ENCODE assay signal across 8 mouse cellular contexts in genomic region chr2:92006491-92006890, GRCm38 (mm10). TPM values are rescaled to one million over a fixed set of nuclear protein-coding genes. Genes with fewer than 3 reads are reported as not detected.
DNase-seq lines count a peak whose midpoint lies in the region; ATAC-seq and TF ChIP-seq lines count a peak whose summit lies in the region.
"Had no signal": no experiment of that assay in that cellular context is flagged by ENCODE, and none has a peak within 500 bp of the region (broad histone marks: within the 10 kb centered on the region; RNA-seq: fewer than 3 reads in every experiment).

No protein-coding gene starts in this region.

- peak overlapping the region; percentile 56; the same call in 1 of the 2 replicates for H3K4me3 ChIP-seq in kidney, embryonic 15.5 days (replicated peaks)
- no peak overlapping the region for H3K4me3 ChIP-seq in forebrain, embryonic 12.5 days (replicated peaks)
- no peak overlapping the region for H3K4me3 ChIP-seq in intestine, postnatal 0 days (ENCODE audit: low read depth, low read length)
- H3K4me3 ChIP-seq in neural tube, embryonic 13.5 days, result no peak overlapping the region

- ATAC-seq in kidney, embryonic 15.5 days (replicated peaks; ENCODE audit: low FRiP score), result no peak
- no peak for ATAC-seq in forebrain, embryonic 12.5 days (ENCODE audit: low FRiP score)
- ATAC-seq in intestine, postnatal 0 days, result no peak
- ATAC-seq in neural tube, embryonic 13.5 days (ENCODE audit: low read depth), result no peak
- ATAC-seq: Patski had no signal

- peak overlapping the region; percentile 93 for H3K4me2 ChIP-seq in kidney, embryonic 15.5 days
- H3K4me2 ChIP-seq in forebrain, embryonic 12.5 days, result peak overlapping the region; percentile 96
- peak overlapping the region; percentile 92; the same call in 1 of the 2 replicates for H3K4me2 ChIP-seq in intestine, postnatal 0 days (replicated peaks; ENCODE audit: low read depth)
- H3K4me2 ChIP-seq in neural tube, embryonic 13.5 days, result peak overlapping the region; percentile 87

- TF ChIP-seq CTCF in intestine, postnatal 0 days (IDR thresholded peaks at IDR 0.05; ENCODE audit: low read depth), result no peak

- peak overlapping the region; percentile 94 for H3K27ac ChIP-seq in kidney, embryonic 15.5 days
- no peak overlapping the region for H3K27ac ChIP-seq in forebrain, embryonic 12.5 days
- no peak overlapping the region for H3K27ac ChIP-seq in intestine, postnatal 0 days (ENCODE audit: low read depth, low read length)
- no peak overlapping the region for H3K27ac ChIP-seq in neural tube, embryonic 13.5 days (replicated peaks)

- no peak overlapping the region; the same call in 1 of the 2 replicates for H3K9ac ChIP-seq in kidney, embryonic 15.5 days
- H3K9ac ChIP-seq in forebrain, embryonic 12.5 days, result peak overlapping the region; percentile 66; the same call in 1 of the 2 replicates
- no peak overlapping the region for H3K9ac ChIP-seq in intestine, postnatal 0 days (ENCODE audit: low read depth, low read length)
- H3K9ac ChIP-seq in neural tube, embryonic 13.5 days, result peak overlapping the region; percentile 73; the same call in 1 of the 2 replicates

- H3K4me1 ChIP-seq in kidney, embryonic 15.5 days, result peaks cover 32% of the 10 kb centered on the region
- peaks cover 18% of the 10 kb centered on the region for H3K4me1 ChIP-seq in forebrain, embryonic 12.5 days
- no peaks in the 10 kb centered on the region for H3K4me1 ChIP-seq in intestine, postnatal 0 days (replicated peaks; ENCODE audit: control insufficient read depth, insufficient read depth, low read length)
- H3K4me1 ChIP-seq in neural tube, embryonic 13.5 days (replicated peaks), result peaks cover 21% of the 10 kb centered on the region

- intact Hi-C loops in left cerebral cortex, postnatal 14 days (cut with DNase I), result loop anchor here (2.0 kb wide), 1 partner anchor 52 kb away; no protein-coding TSS in a partner anchor

- H3K9me3 ChIP-seq in kidney, embryonic 15.5 days (replicated peaks), result no peaks in the 10 kb centered on the region
- H3K9me3 ChIP-seq in forebrain, embryonic 12.5 days, result no peaks in the 10 kb centered on the region
- H3K9me3 ChIP-seq in intestine, postnatal 0 days (ENCODE audit: control insufficient read depth), result no peaks in the 10 kb centered on the region
- no peaks in the 10 kb centered on the region for H3K9me3 ChIP-seq in neural tube, embryonic 13.5 days

- H3K36me3 ChIP-seq in kidney, embryonic 15.5 days, result peaks cover under 1% of the 10 kb centered on the region; the same call in 1 of the 2 replicates
- H3K36me3 ChIP-seq in forebrain, embryonic 12.5 days (replicated peaks), result no peaks in the 10 kb centered on the region
- H3K36me3 ChIP-seq in intestine, postnatal 0 days (ENCODE audit: control insufficient read depth, insufficient read depth), result no peaks in the 10 kb centered on the region
- no peaks in the 10 kb centered on the region for H3K36me3 ChIP-seq in neural tube, embryonic 13.5 days

- DNase-seq in kidney, adult 11 months, result no peak
- no peak for DNase-seq in left cerebral cortex, postnatal 14 days (ENCODE audit: low spot score in 2 of 2)
- DNase-seq in retina, embryonic 14.5 days (ENCODE audit: low spot score), result no peak

- 54% methylated on average over 6 of the region's 6 CpGs for WGBS in kidney, embryonic 15.5 days
- WGBS in forebrain, embryonic 12.5 days, result 50% methylated on average over 6 of the region's 6 CpGs
- 34% methylated on average over 6 of the region's 6 CpGs for WGBS in intestine, postnatal 0 days
- 42% methylated on average over 6 of the region's 6 CpGs for WGBS in neural tube, embryonic 13.5 days

- H3K27me3 ChIP-seq in kidney, embryonic 15.5 days, result no peaks in the 10 kb centered on the region
- H3K27me3 ChIP-seq in forebrain, embryonic 12.5 days, result peaks cover 40% of the 10 kb centered on the region
- no peaks in the 10 kb centered on the region for H3K27me3 ChIP-seq in intestine, postnatal 0 days (replicated peaks; ENCODE audit: control insufficient read depth, insufficient read depth, low read length)
- H3K27me3 ChIP-seq in neural tube, embryonic 13.5 days, result peaks cover 23% of the 10 kb centered on the region
- H3K27me3 ChIP-seq: Patski had no signal

RNA-seq across cellular contexts. Expression of gene Creb3l1, which starts 17.8 kb away (rescaled TPM):
- polyA plus RNA-seq in kidney, embryonic 15.5 days (2015; fragmentation: Nextera tagmentation; extraction: Ambion mirVana), result 14.0 and 14.9 TPM in 2 replicates
- 1.4 and 1.5 TPM in 2 replicates for polyA plus RNA-seq in forebrain, embryonic 12.5 days (2016; fragmentation: Nextera tagmentation; extraction: Ambion mirVana)
- polyA plus RNA-seq in intestine, postnatal 0 days (2015; fragmentation: Nextera tagmentation; extraction: Ambion mirVana), result 6.8 and 8.4 TPM in 2 replicates
- polyA plus RNA-seq in neural tube, embryonic 13.5 days (2015; fragmentation: Nextera tagmentation; extraction: Ambion mirVana), result 3.3 and 3.7 TPM in 2 replicates
- 1 to 10 TPM; 3.9 to 6.0 TPM for total RNA-seq in left cerebral cortex, postnatal 14 days (2021)

RNA-seq across cellular contexts. Expression of gene Dgkz, which starts 30.8 kb away (rescaled TPM):
- 37.7 and 46.7 TPM in 2 replicates for polyA plus RNA-seq in kidney, embryonic 15.5 days (2015; fragmentation: Nextera tagmentation; extraction: Ambion mirVana)
- 24.4 and 28.5 TPM in 2 replicates for polyA plus RNA-seq in forebrain, embryonic 12.5 days (2016; fragmentation: Nextera tagmentation; extraction: Ambion mirVana)
- 53.2 and 56.8 TPM in 2 replicates for polyA plus RNA-seq in intestine, postnatal 0 days (2015; fragmentation: Nextera tagmentation; extraction: Ambion mirVana)
- 35.7 and 38.8 TPM in 2 replicates for polyA plus RNA-seq in neural tube, embryonic 13.5 days (2015; fragmentation: Nextera tagmentation; extraction: Ambion mirVana)
- total RNA-seq in left cerebral cortex, postnatal 14 days (2021), result 100 to 1,000 TPM; 342 to 377 TPM

Comparison
In these comparisons a context has a peak if more than half of its experiments do, and no peak if none do; other contexts are left out.
1. H3K9ac ChIP-seq: peak in forebrain, embryonic 12.5 days (single experiment) and neural tube, embryonic 13.5 days (single experiment); none in kidney, embryonic 15.5 days (single experiment) and intestine, postnatal 0 days (single experiment).
2. Peak in every context shown above with its lines, with median percentiles within 50 percentile points of each other: H3K4me2 ChIP-seq.